Mouse (Mus musculus) c-Kit-positive CD71-positive TER-119-negative erythroid progenitor cells, embryonic 14.5 days (primary cell): ENCODE measurements around the gene Prrxl1.
A peak's percentile ranks its signal among the peaks of the same experiment; 100 is the strongest.

Experiments
- DNase-seq: peaks from one replicate; pipeline ENCODE4 v3.0.0-alpha.2; 2013; ENCODE audit warnings: low read depth

The Prrxl1 gene

DNA sequence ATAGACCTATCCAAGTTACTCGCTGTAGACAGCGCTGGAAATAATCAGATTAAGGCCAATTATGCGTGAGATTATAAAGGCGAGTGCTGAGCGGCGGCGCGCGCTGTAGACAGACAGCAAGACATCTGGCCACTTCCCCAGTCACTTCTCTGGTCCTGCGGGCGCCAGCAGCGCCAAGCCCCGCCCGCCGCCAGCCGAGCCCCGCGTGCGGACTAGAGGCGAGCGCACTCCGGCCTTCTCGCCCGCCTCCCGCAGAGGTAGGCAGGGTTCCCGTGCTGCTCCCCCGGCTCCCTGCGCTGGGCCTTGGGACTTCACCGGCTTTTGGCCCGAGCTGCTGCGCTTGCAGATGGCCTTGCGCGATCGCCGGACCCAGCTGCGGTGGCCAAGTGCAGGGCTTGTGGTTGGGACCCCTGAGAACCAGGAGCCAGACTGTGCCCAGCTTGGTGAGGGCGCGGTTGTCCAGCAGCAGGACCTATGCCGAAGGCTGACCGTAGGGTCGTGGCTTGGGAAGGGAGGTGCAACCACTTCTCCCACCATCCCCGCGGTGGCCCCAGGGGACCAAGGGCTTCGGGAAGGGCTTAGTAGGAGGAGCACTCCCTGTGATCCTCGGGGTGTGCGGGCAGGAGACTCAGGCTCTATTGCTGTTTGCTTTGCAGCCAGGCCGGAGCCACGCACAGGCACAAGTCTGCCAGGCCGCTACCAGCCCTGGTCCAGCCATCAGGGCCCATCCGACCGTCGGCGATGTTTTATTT, at the start of gene Prrxl1:
TSS of gene Prrxl1 (plus strand) at position 118 of the 752 bp plus-strand sequence.
- DNase-seq: no peak

- no peak for DNase-seq
Measured at GRCm38 (mm10) chr14:32551854-32552253, 47.4 kb upstream of the Prrxl1 start.

DNA sequence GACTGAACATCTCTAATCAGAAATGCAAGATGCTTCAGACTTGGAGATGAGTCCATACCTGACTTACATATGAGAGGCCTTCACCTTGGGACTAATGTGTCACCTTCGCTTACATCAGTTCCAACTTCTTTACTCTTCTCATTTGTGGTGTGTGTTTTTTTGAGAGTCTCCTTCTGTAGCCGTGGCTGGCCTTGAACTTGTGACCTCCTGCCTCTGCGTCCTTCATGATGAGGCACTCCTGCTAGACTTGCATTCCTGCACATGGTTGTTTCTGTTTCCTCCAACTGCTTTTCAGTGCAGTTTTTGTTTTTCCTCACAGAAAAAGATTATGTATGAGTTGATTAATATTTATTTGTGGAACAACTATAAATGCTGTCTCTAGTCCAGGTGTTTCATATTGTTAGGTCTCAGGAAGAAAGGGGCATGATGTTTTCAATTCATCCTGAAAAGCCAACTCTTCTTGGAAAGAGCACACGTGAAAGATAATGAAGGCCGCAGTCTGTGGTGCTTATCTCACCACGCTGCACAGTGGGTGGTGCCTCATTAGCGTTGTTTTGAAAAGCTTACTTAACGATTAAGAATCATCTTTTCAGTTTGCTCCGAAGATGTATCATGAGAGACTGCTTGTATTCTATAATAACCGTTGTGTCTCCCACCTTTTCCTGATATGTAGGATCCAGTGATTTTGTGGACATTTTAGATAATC, 45.9 kb upstream of the Prrxl1 start:
- peak; percentile 54 for DNase-seq

DNA sequence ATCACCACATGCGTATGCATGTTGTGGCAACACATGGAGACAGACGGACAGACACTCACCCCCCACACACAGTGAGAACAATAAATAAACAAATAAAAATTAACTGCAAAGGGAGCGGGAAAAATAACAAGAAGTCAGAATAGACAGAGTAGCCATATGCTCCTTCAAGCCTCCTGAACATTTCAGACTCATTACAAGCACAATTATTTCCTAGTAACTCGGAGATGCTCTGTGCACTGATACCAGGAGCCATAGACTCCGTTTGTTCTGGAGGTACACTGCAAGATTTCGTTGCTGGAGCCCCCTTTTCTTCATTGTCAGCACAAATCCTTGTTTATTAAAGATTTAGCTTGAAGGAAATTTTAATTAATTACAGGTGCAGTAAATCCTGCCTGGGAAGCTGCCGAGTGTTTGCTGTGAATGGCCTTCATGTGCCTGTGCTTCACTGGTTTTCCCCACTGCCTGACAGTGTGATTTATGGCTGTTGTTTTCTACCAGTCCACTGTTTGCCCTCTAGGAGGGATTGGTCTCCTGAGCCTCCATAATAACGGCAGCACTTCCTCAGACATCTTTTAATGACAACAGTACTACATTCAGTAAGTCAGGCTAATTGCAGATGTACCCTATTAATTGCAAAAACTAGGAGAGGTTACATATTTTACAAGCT, 44.2 kb upstream of the Prrxl1 start:
- DNase-seq: no peak

GRCm38 (mm10) chr14:32561428-32561827, 37.8 kb upstream of the Prrxl1 start:
- DNase-seq: no peak

DNA sequence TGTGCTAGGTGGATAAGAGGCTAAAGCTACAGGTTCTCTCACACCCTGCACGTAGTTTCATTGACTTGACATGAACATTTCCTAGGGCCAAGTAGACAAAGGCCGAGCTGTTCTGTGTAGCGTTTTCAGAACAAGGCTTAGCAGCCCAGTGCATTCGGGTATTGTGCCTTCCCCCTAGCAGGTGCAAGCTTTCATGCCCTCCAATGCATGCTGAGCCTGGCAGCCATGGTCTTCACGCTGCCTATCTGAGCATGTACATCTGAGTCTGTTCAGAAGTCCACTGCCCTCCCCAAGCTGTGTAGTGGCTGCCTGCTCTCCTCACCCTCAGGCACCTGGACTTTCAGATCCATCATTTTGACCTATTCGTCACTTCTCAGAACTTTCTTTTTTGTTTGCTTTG, 35.5 kb upstream of the Prrxl1 start:
- no peak for DNase-seq

GRCm38 (mm10) chr14:32572519-32572918, 26.7 kb upstream of the Prrxl1 start:
- no peak for DNase-seq

GRCm38 (mm10) chr14:32578420-32578819, 20.8 kb upstream of the Prrxl1 start:
- DNase-seq: no peak

DNA sequence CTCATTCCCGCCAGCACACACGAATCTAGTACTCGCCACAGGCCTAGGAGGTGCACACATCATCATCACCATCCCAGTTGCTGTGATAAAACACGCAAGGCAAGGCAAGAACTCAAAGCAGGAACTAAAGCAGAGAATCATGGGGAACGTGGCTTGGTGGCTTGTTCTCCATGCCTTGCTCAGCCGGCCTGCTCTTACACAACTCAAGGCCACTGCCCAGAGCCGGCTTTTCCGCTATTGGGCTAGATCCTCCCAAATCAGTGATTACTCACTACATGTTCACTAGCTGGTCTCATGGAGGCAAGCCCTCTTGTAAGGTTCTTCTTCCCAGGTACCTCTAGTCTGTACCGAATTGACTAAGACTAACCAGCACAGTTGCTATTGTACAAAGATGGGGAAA, 15.5 kb upstream of the Prrxl1 start:
- no peak for DNase-seq

DNA sequence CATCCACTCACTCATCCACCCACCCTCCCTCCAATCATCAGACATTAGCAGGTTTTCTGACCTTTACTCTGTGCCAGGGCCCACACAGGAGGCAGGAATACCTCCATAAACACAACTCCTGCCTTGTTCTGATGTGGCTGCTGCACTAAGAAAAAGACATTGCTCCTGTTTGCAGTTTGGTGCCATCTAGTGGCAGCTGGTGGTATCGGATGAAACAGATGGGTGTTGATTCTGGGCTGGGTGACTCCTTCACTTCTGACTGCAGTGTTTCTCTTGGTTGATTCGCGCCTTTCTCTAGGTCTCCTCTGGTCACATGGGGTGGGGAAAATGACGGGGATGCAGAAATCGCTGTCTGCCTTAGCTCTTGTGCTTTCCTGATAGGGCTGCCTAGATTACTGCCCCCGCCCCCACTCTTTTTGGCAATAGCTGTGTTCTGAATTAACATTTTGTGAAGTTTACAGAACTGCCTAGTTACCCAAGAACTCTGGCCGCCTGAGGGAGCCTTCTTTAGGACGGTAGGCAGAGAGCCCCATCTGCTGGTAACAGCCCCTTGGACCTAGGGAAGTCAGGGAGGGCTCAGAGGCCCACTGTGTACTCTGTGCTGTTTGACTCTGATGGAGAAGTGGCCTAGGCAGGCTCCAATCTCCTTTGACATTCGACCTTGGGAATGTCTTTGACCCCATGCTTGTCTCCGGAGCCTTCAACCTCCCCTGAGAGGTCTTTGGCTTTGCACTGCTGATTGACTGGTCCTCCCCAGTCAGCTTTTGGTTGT, 12.0 kb upstream of the Prrxl1 start:
- DNase-seq: peak; percentile 74

- DNase-seq: no peak
Measured at GRCm38 (mm10) chr14:32590377-32590776, 8.8 kb upstream of the Prrxl1 start.

- peak; percentile 52 for DNase-seq
Measured at GRCm38 (mm10) chr14:32597232-32598231, 1.7 kb upstream of the Prrxl1 start.

DNA sequence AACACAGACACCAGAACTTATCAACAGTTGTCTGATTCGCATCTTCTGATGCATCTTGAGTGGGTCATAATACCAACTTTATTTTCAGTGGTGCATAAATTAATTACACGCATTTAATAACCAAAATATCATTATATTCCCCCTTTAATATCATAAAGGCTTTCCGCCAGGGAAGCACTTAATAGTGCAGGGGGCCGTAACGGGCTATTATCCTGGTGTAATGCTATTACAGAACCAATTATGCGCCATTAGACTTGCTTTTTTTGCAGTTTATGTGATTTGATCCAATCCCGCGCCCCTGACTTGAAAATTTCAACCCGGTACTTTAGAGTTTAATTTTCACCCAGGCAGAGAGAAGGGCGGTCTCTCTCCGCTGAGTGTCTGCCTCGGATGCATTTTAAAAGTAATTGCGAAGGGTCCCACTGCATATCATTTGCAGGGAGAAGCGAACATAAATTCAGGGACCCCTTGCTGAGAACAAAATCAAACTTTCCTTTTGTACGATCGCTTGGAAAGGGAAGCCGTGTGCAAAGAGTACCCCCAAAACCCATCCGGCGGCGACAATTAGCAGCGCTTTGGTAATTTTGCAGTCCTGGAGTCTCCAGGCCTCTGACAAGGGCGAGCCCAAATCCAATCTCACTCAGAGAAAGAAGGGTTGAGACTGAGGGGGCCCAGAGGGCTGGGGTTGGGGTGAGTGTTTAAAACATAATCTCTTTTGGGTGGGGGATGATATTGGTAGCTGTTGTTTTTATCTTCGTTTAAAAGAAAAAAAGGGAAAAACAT, 579 bp upstream of the Prrxl1 start:
- no peak for DNase-seq

GRCm38 (mm10) chr14:32600110-32600509, 903 bp downstream of the Prrxl1 start:
- DNase-seq: no peak

- no peak for DNase-seq
Measured at GRCm38 (mm10) chr14:32605508-32605907, 6.3 kb downstream of the Prrxl1 start.

- DNase-seq: no peak
Measured at GRCm38 (mm10) chr14:32606316-32606715, 7.1 kb downstream of the Prrxl1 start.

- no peak for DNase-seq
Measured at GRCm38 (mm10) chr14:32609392-32609791, 10.2 kb downstream of the Prrxl1 start.

DNA sequence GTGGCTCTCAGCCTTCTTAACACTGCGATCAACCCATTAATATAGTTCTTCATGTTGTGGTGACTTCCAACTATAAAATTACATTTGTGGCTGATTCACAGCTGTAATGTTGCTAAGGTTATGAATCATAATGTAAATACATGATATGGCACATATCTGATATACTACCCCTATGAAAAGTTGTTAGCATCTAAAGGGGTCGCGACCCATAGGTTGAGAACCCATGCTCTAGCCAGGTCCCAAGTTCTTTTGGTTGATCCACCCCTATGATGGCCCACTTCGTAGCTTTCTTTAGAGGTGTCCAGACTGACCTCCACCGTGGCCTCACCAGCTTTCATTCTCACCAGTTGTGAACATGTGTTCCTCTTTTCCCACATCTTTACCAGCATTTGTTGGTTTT, 18.0 kb downstream of the Prrxl1 start:
- no peak for DNase-seq

GRCm38 (mm10) chr14:32624245-32624644, 25.0 kb downstream of the Prrxl1 start:
- DNase-seq: no peak

DNA sequence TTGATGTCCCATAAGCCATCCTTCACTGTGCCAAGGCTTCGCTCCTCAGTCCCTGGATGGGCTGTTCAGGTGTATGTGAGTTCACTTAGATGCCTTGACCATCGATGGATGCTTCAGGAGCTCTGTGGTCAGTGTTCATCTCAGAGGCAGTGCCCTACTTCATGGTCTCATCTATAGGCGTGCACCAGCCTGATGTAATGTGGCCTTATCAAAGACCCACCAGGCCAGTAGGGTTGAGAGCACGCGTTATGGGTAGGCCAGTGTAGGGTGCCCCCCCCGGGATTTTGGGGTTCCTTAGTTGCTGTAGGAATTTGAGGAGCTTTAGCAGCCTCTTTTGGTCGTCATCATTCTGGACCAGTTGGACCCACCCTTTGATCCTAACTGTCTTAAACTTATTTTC, 25.6 kb downstream of the Prrxl1 start:
- no peak for DNase-seq
